Mouse (Mus musculus) adrenal gland (tissue): ENCODE results near the gene Nfat5.

Experiments
- intact Hi-C: fragments of 180-260 bp; cut with DNase I; formaldehyde crosslinking; loops from one replicate; pipeline ENCODE4 v1.15.1; 2025

The Nfat5 gene

GRCm38 (mm10) chr8:107291171-107291601 lies 2.1 kb upstream of the Nfat5 start:
- intact Hi-C loops: loop anchor here (10.0 kb wide), 1 partner anchor 66 kb away; no protein-coding TSS in a partner anchor

- intact Hi-C loops: loop anchor here (10.0 kb wide), 1 partner anchor 68 kb away; no protein-coding TSS in a partner anchor
Measured at GRCm38 (mm10) chr8:107292119-107292927, 947 bp upstream of the Nfat5 start.

- intact Hi-C loops: loop anchor here (10.0 kb wide), 1 partner anchor 69 kb away; no protein-coding TSS in a partner anchor
Measured at GRCm38 (mm10) chr8:107293641-107294628, 665 bp downstream of the Nfat5 start.

- intact Hi-C loops: loop anchor here (10.0 kb wide), 1 partner anchor 71 kb away; no protein-coding TSS in a partner anchor
Measured at GRCm38 (mm10) chr8:107295450-107295849, 2.2 kb downstream of the Nfat5 start.

GRCm38 (mm10) chr8:107311876-107312275 lies 18.6 kb downstream of the Nfat5 start:
- intact Hi-C loops: no loop called here

- intact Hi-C loops: loop anchor here (2.0 to 5.0 kb wide), 2 partner anchors 142 to 209 kb away; no protein-coding TSS in a partner anchor
Measured at GRCm38 (mm10) chr8:107324142-107324541, 30.9 kb downstream of the Nfat5 start.

- intact Hi-C loops: no loop called here
Measured at GRCm38 (mm10) chr8:107329595-107329994, 36.3 kb downstream of the Nfat5 start.

- intact Hi-C loops: no loop called here
Measured at GRCm38 (mm10) chr8:107336480-107336879, 43.2 kb downstream of the Nfat5 start.

- intact Hi-C loops: no loop called here
Measured at GRCm38 (mm10) chr8:107370311-107370710, 77.0 kb downstream of the Nfat5 start.

GRCm38 (mm10) chr8:107377346-107377745 lies 84.1 kb downstream of the Nfat5 start:
- intact Hi-C loops: no loop called here

GRCm38 (mm10) chr8:107380734-107381133 lies 87.5 kb downstream of the Nfat5 start:
- intact Hi-C loops: no loop called here

- intact Hi-C loops: no loop called here
Measured at GRCm38 (mm10) chr8:107381666-107382065, 88.4 kb downstream of the Nfat5 start.

GRCm38 (mm10) chr8:107382898-107383297 lies 89.6 kb downstream of the Nfat5 start:
- intact Hi-C loops: no loop called here

- intact Hi-C loops: no loop called here
Measured at GRCm38 (mm10) chr8:107384651-107385050, 91.4 kb downstream of the Nfat5 start.

- intact Hi-C loops: no loop called here
Measured at GRCm38 (mm10) chr8:107385063-107385462, 91.8 kb downstream of the Nfat5 start.

- intact Hi-C loops: no loop called here
Measured at GRCm38 (mm10) chr8:107386171-107386570, 92.9 kb downstream of the Nfat5 start.

- intact Hi-C loops: no loop called here
Measured at GRCm38 (mm10) chr8:107386642-107387041, 93.4 kb downstream of the Nfat5 start.

GRCm38 (mm10) chr8:107387861-107388260 lies 94.6 kb downstream of the Nfat5 start:
- intact Hi-C loops: loop anchor here (2.0 kb wide), 1 partner anchor 37 kb away; the partner anchor contains the start of gene Nob1

GRCm38 (mm10) chr8:107389557-107389956 lies 96.3 kb downstream of the Nfat5 start:
- intact Hi-C loops: loop anchor here (2.0 kb wide), 1 partner anchor 35 kb away; the partner anchor contains the start of gene Nob1

GRCm38 (mm10) chr8:107390476-107391135 lies 97.3 kb downstream of the Nfat5 start:
- intact Hi-C loops: no loop called here

- intact Hi-C loops: no loop called here
Measured at GRCm38 (mm10) chr8:107391136-107391516, 97.9 kb downstream of the Nfat5 start.
